Mouse (Mus musculus) mouse embryonic stem cell (cell line): ENCODE results near the gene Tmem9.

Experiments used
- in situ Hi-C, 2 experiments: fragments of 300-500 bp; cut with MboI; formaldehyde crosslinking; loops; 1 replicate in 1 of 2; 3 replicates in 1 of 2; pipeline ENCODE4 v1.14.3; 2019 to 2020; ENCODE audit warnings: low sequenced_read_pairs in 2 of 2, low pct_unique_long_range_greater_than_20kb in 1 of 2, mixed read lengths in 1 of 2; ENCODE audit not compliant: unreplicated experiment in 1 of 2

Gene Tmem9

GRCm38 (mm10) chr1:136063991-136064390, 56.0 kb downstream of the Tmem9 start:
- in situ Hi-C loops = no loop called here

- in situ Hi-C loops = no loop called here
Observed at GRCm38 (mm10) chr1:136066621-136067020, 58.7 kb downstream of the Tmem9 start.

GRCm38 (mm10) chr1:136067579-136067978, 59.6 kb downstream of the Tmem9 start:
- in situ Hi-C loops = no loop called here

GRCm38 (mm10) chr1:136076086-136076485, 68.1 kb downstream of the Tmem9 start:
- in situ Hi-C loops = no loop called here

GRCm38 (mm10) chr1:136077656-136078055, 69.7 kb downstream of the Tmem9 start:
- in situ Hi-C loops = no loop called here

- in situ Hi-C loops = no loop called here
Observed at GRCm38 (mm10) chr1:136081161-136081560, 73.2 kb downstream of the Tmem9 start.
